Mouse (Mus musculus): ENCODE results near the gene Prl3c1.
"Not testable (repeated sequence)": the region's sequence is repeated elsewhere in the genome, so short reads cannot be mapped to it uniquely, and the experiment has no call there.

Prl3c1 gene
- long read RNA-seq, experiment 1 = 0 reads
- long read RNA-seq, experiment 2 = 0 reads

- intact Hi-C loops (cut with DNase I) = no loop called here
Observed at GRCm38 (mm10) chr13:27196359-27196758, at the start of gene Prl3c1. Prl3c1 (plus strand) TSS chr13:27196659.

- intact Hi-C loops (cut with DNase I) = no loop called here
Observed at GRCm38 (mm10) chr13:27148264-27148663, 48.2 kb upstream of the Prl3c1 start.

- intact Hi-C loops (cut with DNase I) = not testable (repeated sequence)
Observed at GRCm38 (mm10) chr13:27156490-27156889, 40.0 kb upstream of the Prl3c1 start, which contains the start of gene Prl3d3. Prl3d3 (plus strand) TSS chr13:27156790.

GRCm38 (mm10) chr13:27241547-27241946, 45.1 kb downstream of the Prl3c1 start, which contains the start of gene Prl3b1:
Prl3b1 (plus strand) TSS chr13:27241847.
- intact Hi-C loops (cut with DNase I) = no loop called here
